Mouse (Mus musculus) central nervous system, embryonic 11.5 days (tissue): Measurements from ENCODE around the gene Tacr3. TPM values are rescaled to one million over a fixed set of nuclear protein-coding genes. Genes with fewer than 3 reads are reported as not detected.

Experiments used
- polyA plus RNA-seq: library from polyadenylated mRNA; depleted of rRNA; stranded (reverse); fragments of >200 nt; gene quantifications from 2 replicates; pipeline ENCODE4 v1.2.3, GENCODE M21; 2012; rRNA removed

Gene Tacr3
- polyA plus RNA-seq = 0.20 and 0.31 TPM in 2 replicates

DNA sequence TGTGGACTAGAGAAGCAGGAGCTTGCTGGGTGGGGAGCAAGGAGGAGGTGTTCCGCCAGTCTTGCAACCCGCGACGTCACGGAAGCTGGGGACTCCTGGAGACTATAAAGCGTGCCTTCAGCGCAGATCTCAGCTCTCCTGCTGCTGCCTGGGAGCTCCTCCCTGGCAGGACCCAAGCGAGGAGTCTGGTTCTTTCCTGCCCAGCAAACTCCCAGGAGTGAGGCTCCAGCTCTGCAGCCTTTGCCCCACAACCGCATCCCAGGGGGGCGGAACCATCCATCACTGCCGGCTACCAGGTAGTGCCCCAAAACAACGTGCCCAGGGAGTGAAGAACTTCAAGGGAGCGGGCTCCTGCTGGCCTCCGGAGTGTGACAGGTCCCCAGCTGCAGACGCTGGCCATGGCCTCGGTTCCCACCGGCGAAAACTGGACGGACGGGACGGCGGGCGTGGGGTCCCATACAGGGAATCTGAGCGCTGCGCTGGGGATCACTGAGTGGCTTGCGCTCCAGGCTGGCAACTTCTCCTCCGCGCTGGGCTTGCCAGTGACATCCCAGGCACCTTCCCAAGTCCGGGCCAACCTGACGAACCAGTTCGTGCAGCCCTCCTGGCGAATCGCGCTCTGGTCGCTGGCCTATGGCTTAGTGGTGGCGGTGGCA, at the start of gene Tacr3:
Tacr3 (plus strand) TSS at position 133 of the 656 bp plus-strand sequence.

